Mouse (Mus musculus) CD4-positive naive resting alpha-beta T cell, adult 76 days (primary cell): ENCODE results near the gene Slc41a3. TPM values are rescaled to one million over a fixed set of nuclear protein-coding genes. Genes with fewer than 3 reads are reported as not detected.

ENCODE experiments used
- total RNA-seq: library from RNA; stranded (reverse); gene quantifications from one replicate; pipeline ENCODE4 v1.2.4, GENCODE M21; 2023

Slc41a3 gene
- 13.0 TPM for total RNA-seq

GRCm38 (mm10) chr6:90604533-90605297, at the start of gene Slc41a3:
Slc41a3 (plus strand) TSS chr6:90604725.

Other genes starting within 250 kb of the Slc41a3 start
- gene Zxdc, start 235.2 kb upstream of the Slc41a3 start, total RNA-seq, result 33.9 TPM
- not detected for gene Cfap100, start 175.9 kb upstream of the Slc41a3 start, total RNA-seq
- gene Klf15, start 142.1 kb upstream of the Slc41a3 start, total RNA-seq, result not detected
- 1.2 TPM for gene Aldh1l1, start 118.3 kb upstream of the Slc41a3 start, total RNA-seq